Mouse (Mus musculus) cortical plate, adult 2 months (tissue): Measurements from ENCODE around the gene Arl2bp.
A peak's percentile ranks its signal among the peaks of the same experiment; 100 is the strongest.

Experiments used
- CTCF ChIP-seq: fragments of 200-500 bp; IDR thresholded peaks from 2 replicates; pipeline ENCODE4 v1.5.1; 2011; ENCODE audit warnings: mild to moderate bottlenecking, control low read depth, low read length; ENCODE audit not compliant: insufficient read depth; ENCODE audit errors: extremely low read depth
- POLR2A ChIP-seq: fragments of 200-500 bp; IDR thresholded peaks from 2 replicates; pipeline ENCODE4 v1.6.1; 2011; ENCODE audit warnings: mild to moderate bottlenecking, low read length, control low read depth; ENCODE audit not compliant: insufficient read depth; ENCODE audit errors: extremely low read depth

DNA sequence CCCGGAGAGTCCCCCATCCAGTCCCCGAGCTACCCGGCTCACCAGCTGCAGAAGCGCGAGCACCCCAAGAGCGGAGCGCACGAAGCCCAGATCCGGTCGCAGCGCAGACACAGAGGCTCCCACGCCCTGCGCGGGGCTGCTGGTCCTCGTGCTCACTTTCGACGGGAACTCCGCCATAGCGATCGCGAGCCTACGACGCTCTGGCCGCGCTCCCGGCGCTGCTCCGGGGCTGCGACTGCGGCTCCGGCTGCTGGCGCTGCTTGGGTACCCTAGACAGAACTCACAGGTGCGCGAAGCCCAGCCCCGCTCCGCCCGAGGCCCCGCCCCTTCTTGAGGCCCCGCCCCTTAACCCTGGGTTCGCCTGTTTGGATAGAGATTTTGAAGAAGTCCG is 29.6 kb downstream of the Arl2bp start, which contains the start of gene Pllp:
- TF ChIP-seq CTCF = no peak
- TF ChIP-seq POLR2A = peak; percentile 45; the same call in 1 of the 2 replicates
